Mouse (Mus musculus) gastrocnemius, postnatal 36 days (tissue): ENCODE data around the gene Zdhhc11. TPM values are rescaled to one million over a fixed set of nuclear protein-coding genes. Genes with fewer than 3 reads are reported as not detected.
"Not testable (repeated sequence)": the region's sequence is repeated elsewhere in the genome, so short reads cannot be mapped to it uniquely, and the experiment has no call there.

Experiments
- DNase-seq, 2 experiments: peaks; one replicate each; pipeline ENCODE4 v3.0.0; 2022
- intact Hi-C: fragments of 180-260 bp; cut with DNase I; formaldehyde crosslinking; loops from one replicate; pipeline ENCODE4 v1.15.1; 2025
- total RNA-seq, 2 experiments: library from RNA; stranded (reverse); gene quantifications; 2 replicates each; pipeline ENCODE4 v1.2.3; 2021

Zdhhc11 gene
- total RNA-seq, 2 experiments from 2014 or later = not detected

GRCm38 (mm10) chr13:74000961-74001360 is 37.3 kb downstream of the Zdhhc11 start:
- no peak for DNase-seq
- intact Hi-C loops = no loop called here

GRCm38 (mm10) chr13:74001492-74001891 is 37.8 kb downstream of the Zdhhc11 start:
- DNase-seq = no peak
- intact Hi-C loops = no loop called here

GRCm38 (mm10) chr13:74006881-74007280 is 43.2 kb downstream of the Zdhhc11 start:
- intact Hi-C loops, DNase-seq: not testable (repeated sequence)

- intact Hi-C loops, DNase-seq: not testable (repeated sequence)
Measured at GRCm38 (mm10) chr13:74008216-74008615, 44.6 kb downstream of the Zdhhc11 start.

GRCm38 (mm10) chr13:74008948-74009718 is 45.5 kb downstream of the Zdhhc11 start, which contains the start of gene Tppp:
Gene Tppp, plus strand, starts transcription at chr13:74009407.
- peak; percentile 87 to 90 for DNase-seq
- intact Hi-C loops = no loop called here

- peak; percentile 39 to 48 for DNase-seq
- intact Hi-C loops = no loop called here
Measured at GRCm38 (mm10) chr13:74009791-74010614, 46.4 kb downstream of the Zdhhc11 start.

GRCm38 (mm10) chr13:74010678-74011077 is 47.0 kb downstream of the Zdhhc11 start:
- no peak for DNase-seq
- intact Hi-C loops = no loop called here

- intact Hi-C loops = no loop called here
- DNase-seq = no peak
Measured at GRCm38 (mm10) chr13:74015908-74016307, 52.3 kb downstream of the Zdhhc11 start.

- intact Hi-C loops = no loop called here
- DNase-seq = peak in 1 of 2 experiments; percentile 6
Measured at GRCm38 (mm10) chr13:74017426-74017825, 53.8 kb downstream of the Zdhhc11 start.

- DNase-seq, intact Hi-C loops: not testable (repeated sequence)
Measured at GRCm38 (mm10) chr13:74019006-74019405, 55.4 kb downstream of the Zdhhc11 start.

- intact Hi-C loops = loop anchor here (1.0 to 10.0 kb wide), 2 partner anchors 55 to 191 kb away; no protein-coding TSS in a partner anchor
- DNase-seq = no peak
Measured at GRCm38 (mm10) chr13:74025151-74026081, 61.8 kb downstream of the Zdhhc11 start.

- no peak for DNase-seq
- intact Hi-C loops = loop anchor here (1.0 to 10.0 kb wide), 2 partner anchors 56 to 191 kb away; no protein-coding TSS in a partner anchor
Measured at GRCm38 (mm10) chr13:74026215-74026614, 62.6 kb downstream of the Zdhhc11 start.

- no peak for DNase-seq
- intact Hi-C loops = loop anchor here (10.0 kb wide), 1 partner anchor 193 kb away; no protein-coding TSS in a partner anchor
Measured at GRCm38 (mm10) chr13:74028116-74028515, 64.5 kb downstream of the Zdhhc11 start.

GRCm38 (mm10) chr13:74029013-74029412 is 65.4 kb downstream of the Zdhhc11 start:
- no peak for DNase-seq

GRCm38 (mm10) chr13:74030691-74031090 is 67.0 kb downstream of the Zdhhc11 start:
- intact Hi-C loops = no loop called here

More at GRCm38 (mm10) chr13:74029013-74029412, 65.4 kb downstream of the Zdhhc11 start:
- intact Hi-C loops = loop anchor here (10.0 kb wide), 1 partner anchor 194 kb away; no protein-coding TSS in a partner anchor

GRCm38 (mm10) chr13:74031133-74031532 is 67.5 kb downstream of the Zdhhc11 start:
- intact Hi-C loops = no loop called here
- DNase-seq = no peak

More at GRCm38 (mm10) chr13:74030691-74031090, 67.0 kb downstream of the Zdhhc11 start:
- no peak for DNase-seq

- no peak for DNase-seq
- intact Hi-C loops = no loop called here
Measured at GRCm38 (mm10) chr13:74034756-74035155, 71.1 kb downstream of the Zdhhc11 start.

- no peak for DNase-seq
- intact Hi-C loops = no loop called here
Measured at GRCm38 (mm10) chr13:74035776-74036175, 72.1 kb downstream of the Zdhhc11 start.

GRCm38 (mm10) chr13:74039926-74040325 is 76.3 kb downstream of the Zdhhc11 start:
- intact Hi-C loops = no loop called here

More at GRCm38 (mm10) chr13:74039926-74040325, 76.3 kb downstream of the Zdhhc11 start:
- no peak for DNase-seq
